Mouse (Mus musculus): Measurements from ENCODE around the gene Mllt6. TPM values are rescaled to one million over a fixed set of nuclear protein-coding genes. Genes with fewer than 3 reads are reported as not detected.

Mllt6 gene
- total and polyA plus RNA-seq, 3 experiments, result 17.2 to 17.6 TPM; not detected in 1

DNA sequence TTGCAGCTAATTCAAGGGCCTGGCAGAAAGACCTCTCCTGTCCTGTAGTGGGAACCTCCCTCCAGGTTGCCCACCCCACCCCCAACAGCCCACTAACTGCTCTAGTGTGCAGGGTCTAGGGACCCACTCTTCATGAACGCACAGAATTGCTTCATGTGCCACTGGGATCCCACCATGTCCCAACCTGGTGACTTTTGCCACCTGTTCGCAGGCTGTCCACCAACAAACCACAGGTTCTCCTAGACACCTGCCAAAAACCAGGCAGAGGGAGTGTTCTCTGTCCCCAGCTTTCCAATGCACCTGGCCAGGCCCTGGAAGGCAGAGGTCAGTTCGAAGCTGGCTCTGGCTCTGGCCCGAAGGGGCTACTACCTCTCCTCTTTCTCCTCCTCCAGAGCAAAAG is 31.2 kb downstream of the Mllt6 start:
- H3K4me3 ChIP-seq (ENCODE audit: control insufficient read depth in 1 of 2, insufficient read depth in 1 of 2, low read depth in 2 of 2, low read length in 2 of 2), result no peak overlapping the region
- H3K9ac ChIP-seq (ENCODE audit: control insufficient read depth, low read depth, low read length, poor library complexity, severe bottlenecking), result no peak overlapping the region
- H3K27ac ChIP-seq (ENCODE audit: control insufficient read depth, low read depth, low read length), result no peak overlapping the region
- H3K79me2 ChIP-seq (ENCODE audit: control insufficient read depth, insufficient read depth, low read length, poor library complexity), result peaks cover 4% of the 10 kb centered on the region; the same call in 1 of the 2 replicates
- no peak for TF ChIP-seq E2F4 (IDR thresholded peaks at IDR 0.05; ENCODE audit: borderline replicate concordance, low read depth, low read length)
- TF ChIP-seq NRF1 (IDR thresholded peaks at IDR 0.05; ENCODE audit: insufficient read depth, low read depth, low read length, poor library complexity, severe bottlenecking), result no peak
- no peak for TF ChIP-seq CHD1 (IDR thresholded peaks at IDR 0.05; ENCODE audit: low read depth, low read length)
- no peak for TF ChIP-seq UBTF (IDR thresholded peaks at IDR 0.05; ENCODE audit: borderline replicate concordance, insufficient read depth, low read depth, low read length)
- no peak for TF ChIP-seq MAZ (IDR thresholded peaks at IDR 0.05; ENCODE audit: low read depth, low read length)
- no peak for TF ChIP-seq USF1 (IDR thresholded peaks at IDR 0.05; ENCODE audit: low read depth, low read length)
- TF ChIP-seq GATA1 (IDR thresholded peaks at IDR 0.05; ENCODE audit: low read depth, low read length), result no peak
- TF ChIP-seq MAFK (IDR thresholded peaks at IDR 0.05; ENCODE audit: borderline replicate concordance, low read depth, low read length), result no peak
- TF ChIP-seq SMC3 (IDR thresholded peaks at IDR 0.05; ENCODE audit: low read depth, low read length), result no peak
- no peak for TF ChIP-seq MEF2A (IDR thresholded peaks at IDR 0.05; ENCODE audit: extremely low read depth, insufficient replicate concordance, low read depth, low read length, poor library complexity, severe bottlenecking)
- TF ChIP-seq POLR2AphosphoS5 (IDR thresholded peaks at IDR 0.05; ENCODE audit: borderline replicate concordance, low read depth, low read length), result no peak
- no peak for TF ChIP-seq TCF12 (IDR thresholded peaks at IDR 0.05; ENCODE audit: low read depth, low read length)
- no peak for TF ChIP-seq ELF1 (IDR thresholded peaks at IDR 0.05; ENCODE audit: low read depth, low read length)
- TF ChIP-seq RAD21 (IDR thresholded peaks at IDR 0.05; ENCODE audit: low read depth, low read length), result no peak
- TF ChIP-seq KAT2A (conservative IDR thresholded peaks at IDR 0.05; ENCODE audit: low read depth, low read length), result no peak
- no peak for TF ChIP-seq MYC (IDR thresholded peaks at IDR 0.05; ENCODE audit: low read depth, low read length)
- TF ChIP-seq TAL1 (IDR thresholded peaks at IDR 0.05; ENCODE audit: low read length), result no peak
- TF ChIP-seq EP300 (IDR thresholded peaks at IDR 0.05; ENCODE audit: low read depth in 1 of 2, low read length in 2 of 2), result no peak
- TF ChIP-seq ZMIZ1 (IDR thresholded peaks at IDR 0.05; ENCODE audit: low read depth, low read length), result no peak
- no peak for TF ChIP-seq RCOR1 (IDR thresholded peaks at IDR 0.05; ENCODE audit: low read depth, low read length)
- peaks cover 0 to 10% of the 10 kb centered on the region in 2 experiments; a peak in 2 of 4 replicates for H3K4me1 ChIP-seq (ENCODE audit: control insufficient read depth in 1 of 2, insufficient read depth in 2 of 2, low read length in 2 of 2)
- no peaks in the 10 kb centered on the region for H3K9me3 ChIP-seq (replicated peaks; ENCODE audit: insufficient read depth, low read length)
- DNase-seq (ENCODE audit: low read depth, low spot score), result no peak
- H3K36me3 ChIP-seq (ENCODE audit: control insufficient read depth in 1 of 2, insufficient read depth in 2 of 2, low read length in 2 of 2), result peaks cover 0 to 1% of the 10 kb centered on the region in 2 experiments; a peak in 2 of 4 replicates
- H3K27me3 ChIP-seq (ENCODE audit: control insufficient read depth in 1 of 2, insufficient read depth in 2 of 2, low read length in 2 of 2), result no peaks in the 10 kb centered on the region

Measured in MEL (cell line).